Mouse (Mus musculus): ENCODE measurements around the gene Srsf1. TPM values are rescaled to one million over a fixed set of nuclear protein-coding genes. Genes with fewer than 3 reads are reported as not detected.

The Srsf1 gene
- polyA plus RNA-seq, 1 experiment from 2014 or later, result 484 TPM

- H3K9me3 ChIP-seq, result no peaks in the 10 kb centered on the region
- ATAC-seq (ENCODE audit: low FRiP score, low read depth), result no peak
- H3K4me2 ChIP-seq (replicated peaks), result no peak overlapping the region
- H3K27ac ChIP-seq (replicated peaks), result no peak overlapping the region
- no peaks in the 10 kb centered on the region for H3K36me3 ChIP-seq
- H3K9ac ChIP-seq (replicated peaks), result no peak overlapping the region
- no peaks in the 10 kb centered on the region for H3K27me3 ChIP-seq
- H3K4me3 ChIP-seq, result no peak overlapping the region
- WGBS, result 75% methylated on average over 2 of the region's 2 CpGs
- peaks cover 1% of the 10 kb centered on the region; the same call in 1 of the 2 replicates for H3K4me1 ChIP-seq
These were observed 14.9 kb downstream of the Srsf1 start for GRCm38 (mm10) chr11:88061892-88062625.

GRCm38 (mm10) chr11:88065732-88066131 lies 18.6 kb downstream of the Srsf1 start:
- Histone ChIP-seq H3K27me3 (no peaks in the 10 kb centered on the region), H3K27ac (replicated peaks) (no peak overlapping the region), H3K4me3 (no peak overlapping the region), H3K4me2 (replicated peaks) (no peak overlapping the region), H3K9ac (replicated peaks) (no peak overlapping the region), H3K9me3 (no peaks in the 10 kb centered on the region), H3K36me3 (no peaks in the 10 kb centered on the region), H3K4me1 (peaks cover 15% of the 10 kb centered on the region)
- no peak for ATAC-seq (ENCODE audit: low FRiP score, low read depth)

- peak overlapping the region; percentile 99 for H3K27ac ChIP-seq (replicated peaks)
- H3K4me3 ChIP-seq, result peak overlapping the region; percentile 99
- no peaks in the 10 kb centered on the region for H3K27me3 ChIP-seq
- no peak for ATAC-seq (ENCODE audit: low FRiP score, low read depth)
- no peaks in the 10 kb centered on the region for H3K9me3 ChIP-seq
- 2% methylated on average over 8 of the region's 8 CpGs for WGBS
- peak overlapping the region; percentile 100 for H3K9ac ChIP-seq (replicated peaks)
- no peaks in the 10 kb centered on the region for H3K36me3 ChIP-seq
- H3K4me1 ChIP-seq, result peaks cover 29% of the 10 kb centered on the region
- peak overlapping the region; percentile 82 for H3K4me2 ChIP-seq (replicated peaks)
These were observed 20.0 kb downstream of the Srsf1 start for GRCm38 (mm10) chr11:88067191-88067585.

GRCm38 (mm10) chr11:88067586-88068410 lies 20.6 kb downstream of the Srsf1 start, which contains the start of gene Vezf1:
Gene Vezf1, plus strand, starts transcription at chr11:88068279.
- peak; percentile 93 for ATAC-seq (ENCODE audit: low FRiP score, low read depth)
- Histone ChIP-seq H3K9me3 (no peaks in the 10 kb centered on the region), H3K27ac (replicated peaks) (peak within 1 kb of the TSS; percentile 99), H3K4me2 (replicated peaks) (peak within 1 kb of the TSS; percentile 82), H3K4me3 (peak within 1 kb of the TSS; percentile 99), H3K36me3 (no peaks in the 10 kb centered on the region), H3K9ac (replicated peaks) (peak within 1 kb of the TSS; percentile 100), H3K27me3 (no peaks in the 10 kb centered on the region), H3K4me1 (peaks cover 35% of the 10 kb centered on the region)
- under 1% methylated on average over 51 of the region's 81 CpGs for WGBS

GRCm38 (mm10) chr11:88068411-88069245 lies 21.5 kb downstream of the Srsf1 start:
- H3K27me3 ChIP-seq, result no peaks in the 10 kb centered on the region
- peak overlapping the region; percentile 99 for H3K4me3 ChIP-seq
- H3K4me1 ChIP-seq, result peaks cover 43% of the 10 kb centered on the region
- peak overlapping the region; percentile 100 for H3K9ac ChIP-seq (replicated peaks)
- H3K36me3 ChIP-seq, result peaks cover 6% of the 10 kb centered on the region; the same call in 1 of the 2 replicates
- H3K4me2 ChIP-seq (replicated peaks), result peak overlapping the region; percentile 82
- ATAC-seq (ENCODE audit: low FRiP score, low read depth), result peak; percentile 68
- peak overlapping the region; percentile 99 for H3K27ac ChIP-seq (replicated peaks)
- no peaks in the 10 kb centered on the region for H3K9me3 ChIP-seq
- under 1% methylated on average over 64 of the region's 92 CpGs for WGBS

- Histone ChIP-seq H3K4me1 (peaks cover 45% of the 10 kb centered on the region), H3K27me3 (no peaks in the 10 kb centered on the region), H3K4me3 (peak overlapping the region; percentile 99), H3K9ac (replicated peaks) (peak overlapping the region; percentile 100), H3K36me3 (peaks cover 12% of the 10 kb centered on the region; the same call in 1 of the 2 replicates), H3K4me2 (replicated peaks) (peak overlapping the region; percentile 80), H3K27ac (replicated peaks) (peak overlapping the region; percentile 99), H3K9me3 (no peaks in the 10 kb centered on the region)
- 0% methylated on average over 12 of the region's 12 CpGs for WGBS
- ATAC-seq (ENCODE audit: low FRiP score, low read depth), result no peak
These were observed 22.0 kb downstream of the Srsf1 start for GRCm38 (mm10) chr11:88069246-88069570.

- ATAC-seq (ENCODE audit: low FRiP score, low read depth), result no peak
- Histone ChIP-seq H3K27ac (replicated peaks) (no peak overlapping the region), H3K9ac (replicated peaks) (peak overlapping the region; percentile 43; the same call in 1 of the 2 replicates), H3K36me3 (peaks cover 22% of the 10 kb centered on the region; the same call in 1 of the 2 replicates), H3K27me3 (no peaks in the 10 kb centered on the region), H3K4me3 (peak overlapping the region; percentile 99), H3K4me1 (peaks cover 49% of the 10 kb centered on the region), H3K9me3 (no peaks in the 10 kb centered on the region), H3K4me2 (replicated peaks) (peak overlapping the region; percentile 80)
- 22% methylated on average over 4 of the region's 4 CpGs for WGBS
These were observed 23.2 kb downstream of the Srsf1 start for GRCm38 (mm10) chr11:88070392-88070791.

GRCm38 (mm10) chr11:88071113-88071512 lies 23.9 kb downstream of the Srsf1 start:
- peak overlapping the region; percentile 80 for H3K4me2 ChIP-seq (replicated peaks)
- peak overlapping the region; percentile 43; the same call in 1 of the 2 replicates for H3K9ac ChIP-seq (replicated peaks)
- H3K27me3 ChIP-seq, result no peaks in the 10 kb centered on the region
- WGBS, result 39% methylated on average over 5 of the region's 5 CpGs
- H3K4me3 ChIP-seq, result peak overlapping the region; percentile 99
- ATAC-seq (ENCODE audit: low FRiP score, low read depth), result no peak
- no peak overlapping the region for H3K27ac ChIP-seq (replicated peaks)
- H3K4me1 ChIP-seq, result peaks cover 56% of the 10 kb centered on the region
- H3K9me3 ChIP-seq, result no peaks in the 10 kb centered on the region
- peaks cover 28% of the 10 kb centered on the region for H3K36me3 ChIP-seq

GRCm38 (mm10) chr11:88073343-88073875 lies 26.2 kb downstream of the Srsf1 start:
- 87% methylated on average over 14 of the region's 14 CpGs for WGBS
- ATAC-seq (ENCODE audit: low FRiP score, low read depth), result no peak
- Histone ChIP-seq H3K27me3 (no peaks in the 10 kb centered on the region), H3K4me1 (peaks cover 51% of the 10 kb centered on the region), H3K4me2 (replicated peaks) (no peak overlapping the region), H3K9ac (replicated peaks) (no peak overlapping the region), H3K4me3 (no peak overlapping the region; the same call in 1 of the 2 replicates), H3K27ac (replicated peaks) (no peak overlapping the region), H3K9me3 (no peaks in the 10 kb centered on the region), H3K36me3 (peaks cover 49% of the 10 kb centered on the region)

- H3K27ac ChIP-seq (replicated peaks), result no peak overlapping the region
- 13% methylated on average over 1 of the region's 1 CpGs for WGBS
- no peak overlapping the region for H3K9ac ChIP-seq (replicated peaks)
- H3K4me3 ChIP-seq, result no peak overlapping the region
- no peak overlapping the region for H3K4me2 ChIP-seq (replicated peaks)
- H3K27me3 ChIP-seq, result no peaks in the 10 kb centered on the region
- H3K9me3 ChIP-seq, result no peaks in the 10 kb centered on the region
- no peak for ATAC-seq (ENCODE audit: low FRiP score, low read depth)
- H3K36me3 ChIP-seq, result peaks cover 72% of the 10 kb centered on the region
- peaks cover 41% of the 10 kb centered on the region for H3K4me1 ChIP-seq
These were observed 28.5 kb downstream of the Srsf1 start for GRCm38 (mm10) chr11:88075701-88076100.

GRCm38 (mm10) chr11:88076394-88076793 lies 29.2 kb downstream of the Srsf1 start:
- peaks cover 79% of the 10 kb centered on the region for H3K36me3 ChIP-seq
- H3K27ac ChIP-seq (replicated peaks), result no peak overlapping the region
- H3K9me3 ChIP-seq, result no peaks in the 10 kb centered on the region
- no peaks in the 10 kb centered on the region for H3K27me3 ChIP-seq
- ATAC-seq (ENCODE audit: low FRiP score, low read depth), result no peak
- no peak overlapping the region for H3K4me3 ChIP-seq
- peaks cover 35% of the 10 kb centered on the region for H3K4me1 ChIP-seq
- no peak overlapping the region for H3K4me2 ChIP-seq (replicated peaks)
- WGBS, result 85% methylated on average over 1 of the region's 1 CpGs
- H3K9ac ChIP-seq (replicated peaks), result no peak overlapping the region
